Mouse (Mus musculus): Measurements from ENCODE around the gene Speg. TPM values are rescaled to one million over a fixed set of nuclear protein-coding genes. Genes with fewer than 3 reads are reported as not detected.

Gene Speg
- polyA plus RNA-seq, 1 experiment = 134 TPM

DNA sequence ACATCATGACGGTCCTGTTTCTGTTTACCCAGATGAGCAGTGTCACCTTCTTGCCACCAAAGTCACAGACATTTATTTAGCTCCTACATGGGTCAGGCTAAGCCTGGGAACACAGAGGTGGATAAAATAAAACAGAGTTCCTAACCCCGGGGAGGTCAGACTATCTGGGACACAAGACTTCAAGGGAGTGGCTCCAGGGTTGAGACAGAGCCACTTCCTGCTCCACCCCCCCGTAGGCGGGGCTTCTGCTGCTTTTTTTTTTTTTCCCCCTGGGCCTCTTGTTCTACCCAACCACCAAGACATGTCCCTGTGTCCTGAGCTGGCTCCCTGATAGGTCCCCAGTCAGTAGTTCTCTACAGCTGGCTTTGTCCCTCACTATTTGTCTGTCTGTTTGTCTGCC is 13.3 kb upstream of the Speg start:
- DNase-seq (ENCODE audit: extremely low spot score in 1 of 2, low spot score in 1 of 2) = no peak

DNA sequence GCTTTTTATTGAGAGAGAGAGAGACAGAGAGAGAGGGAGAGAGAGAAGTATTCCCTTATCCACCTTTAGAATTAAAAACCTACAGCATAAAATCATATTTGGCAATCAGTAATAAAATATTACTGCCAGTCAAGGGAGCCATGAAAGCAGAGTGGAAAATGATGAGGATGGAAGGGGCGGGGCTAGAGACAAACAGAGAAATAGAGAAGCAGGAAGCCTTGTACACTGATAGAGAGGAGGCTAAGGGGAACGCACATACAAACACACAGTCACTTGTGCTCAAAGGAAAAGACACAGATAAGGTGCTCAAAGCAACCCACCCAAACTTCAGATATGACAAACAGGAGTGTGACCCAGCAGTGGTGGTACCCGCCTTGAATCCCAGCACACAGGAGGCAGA is 11.2 kb upstream of the Speg start:
- no peak for DNase-seq (ENCODE audit: extremely low spot score in 1 of 2, low spot score in 1 of 2)

DNA sequence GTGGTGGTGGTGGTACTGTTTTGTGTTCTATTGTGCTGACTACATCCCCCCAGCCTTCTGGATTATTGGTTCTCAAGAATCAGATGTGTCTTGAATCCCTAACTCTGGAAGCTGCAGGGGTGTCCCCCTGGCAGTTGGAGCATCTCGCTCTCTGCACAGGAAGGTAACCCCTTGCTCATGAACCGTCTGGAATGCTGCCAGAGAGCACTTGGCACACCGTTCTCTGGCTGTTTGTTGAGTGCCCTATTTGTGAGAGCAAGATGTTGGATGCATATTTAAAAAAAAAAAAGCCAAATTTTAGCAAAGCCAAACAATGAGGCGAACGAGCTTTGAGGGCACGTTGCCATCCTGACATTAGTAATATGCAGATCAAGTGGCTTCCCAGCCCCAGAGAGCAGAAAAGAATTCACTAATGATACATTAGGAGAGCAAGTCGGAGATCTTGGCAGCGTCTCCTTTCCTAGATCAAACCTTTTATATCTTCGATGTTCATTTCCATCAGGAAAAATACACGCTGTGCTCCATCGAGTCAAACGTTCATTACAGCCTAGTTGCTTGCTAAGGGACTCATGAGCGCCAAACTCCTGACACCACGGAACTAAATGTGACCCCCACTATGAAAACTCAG is 9.5 kb upstream of the Speg start:
- DNase-seq (ENCODE audit: extremely low spot score in 1 of 2, low spot score in 1 of 2) = no peak

DNA sequence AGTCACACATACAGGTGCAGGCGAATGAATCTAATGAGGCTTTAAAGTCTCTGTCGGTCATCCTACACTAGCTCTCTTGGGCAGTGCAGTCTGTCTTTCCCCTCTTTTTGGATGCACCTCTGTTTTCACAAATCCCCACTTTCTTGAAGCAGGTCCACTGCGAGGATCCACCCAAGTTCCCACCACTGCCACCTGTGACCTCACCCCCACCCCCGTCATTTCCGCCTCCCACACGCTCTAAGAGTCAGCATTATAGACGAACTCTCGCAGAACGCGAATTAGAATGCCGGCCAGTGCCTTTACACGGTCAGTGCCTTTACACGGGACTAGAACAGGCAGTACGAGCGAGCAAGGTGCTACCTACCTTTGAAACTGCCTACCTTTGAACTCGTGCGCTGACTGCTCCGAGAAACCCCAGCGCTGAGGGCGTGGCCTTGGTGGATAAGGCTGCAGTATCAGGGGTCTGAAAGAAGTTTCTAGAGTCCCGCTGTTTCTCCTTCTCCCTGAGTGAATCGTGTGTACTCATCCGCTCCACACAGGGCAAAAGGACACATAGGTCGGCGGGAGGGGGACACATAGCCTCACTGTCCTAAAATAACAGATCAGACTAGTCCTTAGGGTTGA is 5.6 kb upstream of the Speg start:
- no peak for DNase-seq (ENCODE audit: extremely low spot score in 1 of 2, low spot score in 1 of 2)

DNA sequence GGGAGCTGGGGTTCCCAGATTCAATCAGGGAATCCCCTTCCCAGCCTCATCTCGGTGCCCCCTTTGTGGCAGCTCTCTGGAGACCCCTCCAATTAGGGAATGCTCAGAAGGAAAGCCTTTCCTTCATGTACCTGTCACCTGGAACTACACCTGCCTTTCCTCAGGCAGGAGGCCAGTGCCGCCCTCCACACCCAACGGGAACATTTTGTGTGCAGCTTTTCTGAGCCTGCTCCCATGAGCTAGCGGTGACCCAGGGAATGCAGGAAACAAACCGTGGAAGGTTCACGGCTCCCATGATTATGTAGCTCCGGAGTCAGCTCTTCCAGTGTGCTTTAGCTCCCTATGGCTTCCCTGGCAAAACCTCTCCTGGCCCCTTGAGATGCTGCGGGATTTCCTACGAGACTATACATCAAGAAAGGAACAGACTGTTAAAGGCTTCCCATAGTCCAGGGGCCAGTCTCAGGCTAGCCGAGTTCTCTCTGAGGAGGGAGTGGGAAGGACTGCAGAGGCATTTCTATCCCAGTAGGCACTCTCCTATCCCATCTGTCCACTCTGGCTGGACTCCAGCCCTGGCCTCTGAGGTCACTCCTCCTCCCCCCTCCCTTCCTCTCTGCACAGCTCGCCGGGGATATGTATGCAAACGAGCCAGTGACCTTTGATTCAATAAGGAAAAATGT is 5.0 kb upstream of the Speg start:
- DNase-seq (ENCODE audit: extremely low spot score in 1 of 2, low spot score in 1 of 2) = no peak

DNA sequence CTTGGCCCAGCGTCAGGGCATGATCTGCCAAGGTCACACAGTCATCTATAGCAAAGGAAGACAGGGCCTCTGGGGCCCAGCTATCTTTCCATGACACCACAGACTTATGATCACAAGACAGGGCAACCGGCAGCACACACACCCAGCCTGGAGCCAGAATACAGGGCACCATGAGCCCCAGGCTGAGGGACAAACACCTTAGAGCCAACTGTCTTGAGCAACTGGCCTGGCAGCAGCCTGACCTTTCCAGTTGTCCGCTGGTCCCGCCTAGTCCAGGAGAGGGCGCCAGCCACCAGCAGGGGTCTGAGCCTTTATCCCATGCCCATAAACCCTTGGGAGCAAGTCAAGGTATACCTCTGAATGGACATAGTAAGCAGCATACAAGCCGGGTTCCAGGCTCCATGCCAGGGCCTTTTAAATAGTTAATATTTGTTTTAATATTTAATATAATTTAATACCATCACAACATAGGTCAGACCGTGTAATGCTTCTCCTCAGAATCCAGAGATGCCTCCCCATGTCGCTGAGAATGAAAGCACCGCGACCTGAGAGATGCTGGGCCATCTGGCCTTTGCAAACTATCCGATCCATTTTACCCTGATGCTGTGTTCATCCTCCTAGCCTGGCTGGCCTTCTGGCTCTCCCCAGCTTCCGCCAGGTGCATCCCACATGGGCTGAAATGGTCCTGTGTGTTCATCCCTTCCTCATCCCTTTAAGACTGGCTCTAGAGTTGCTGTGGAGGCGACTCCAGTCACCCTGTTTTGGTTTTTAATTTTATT is 3.6 kb upstream of the Speg start:
- peak in 1 of 2 experiments; percentile 61 for DNase-seq (ENCODE audit: extremely low spot score in 1 of 2, low spot score in 1 of 2)

DNA sequence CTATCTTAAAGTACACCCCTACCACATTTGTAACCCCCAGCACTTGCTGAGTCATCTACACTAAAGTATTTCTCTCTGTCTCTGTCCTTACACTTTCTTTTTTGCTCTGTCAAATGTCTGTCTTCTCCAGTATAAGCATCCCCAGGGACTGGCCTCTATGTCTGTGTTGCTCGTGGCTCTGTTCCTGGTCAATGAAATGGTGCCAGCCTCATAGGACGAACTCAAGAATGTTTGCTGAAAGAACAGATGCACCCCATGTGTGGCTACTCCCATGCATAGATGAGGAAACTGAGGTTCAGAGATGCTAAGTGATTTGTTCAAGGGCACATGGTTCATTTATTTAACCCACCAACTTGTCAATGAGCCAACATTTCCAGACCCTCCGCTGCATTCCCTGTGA is 2.6 kb upstream of the Speg start:
- no peak for DNase-seq (ENCODE audit: extremely low spot score in 1 of 2, low spot score in 1 of 2)

DNA sequence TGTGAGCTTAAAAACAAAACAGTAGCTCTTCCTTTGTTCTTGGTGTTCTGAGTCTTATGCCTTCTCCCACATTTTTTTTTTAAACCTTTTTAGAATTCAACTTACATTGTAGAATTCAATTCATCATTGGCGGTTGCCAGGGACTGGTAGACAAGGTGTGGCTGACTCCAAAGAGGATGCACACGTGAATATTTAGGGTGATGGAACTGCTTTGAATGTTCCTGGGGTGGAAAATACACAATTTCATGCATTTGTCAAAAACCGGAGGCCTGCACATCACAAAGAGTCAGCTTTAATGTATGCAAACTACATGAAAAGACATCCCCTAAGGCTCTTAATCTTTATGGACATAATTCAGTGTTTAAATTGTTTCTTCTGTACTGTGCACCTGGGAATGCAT is 1.8 kb upstream of the Speg start:
- DNase-seq (ENCODE audit: extremely low spot score in 1 of 2, low spot score in 1 of 2) = no peak

DNA sequence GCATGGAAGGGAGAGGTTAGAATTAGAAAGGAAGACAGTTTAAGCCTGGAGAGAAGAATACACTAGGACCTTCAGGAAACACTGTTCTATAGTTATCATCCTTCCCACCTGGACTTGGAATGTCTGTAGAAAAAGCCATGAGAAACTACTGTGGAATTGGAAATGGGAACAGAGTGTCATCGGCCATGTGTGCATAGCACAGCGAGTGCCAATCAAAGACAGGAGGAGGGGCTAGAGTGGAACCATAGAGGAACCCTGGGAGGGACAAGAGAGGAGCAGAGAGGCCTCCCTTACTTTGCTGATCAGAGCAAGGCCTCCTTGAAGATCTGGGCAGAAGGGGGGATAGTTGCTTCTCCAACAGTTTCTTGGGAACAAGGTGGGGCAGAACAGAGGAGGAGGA is 4.1 kb downstream of the Speg start:
- no peak for DNase-seq (ENCODE audit: extremely low spot score in 1 of 2, low spot score in 1 of 2)

DNA sequence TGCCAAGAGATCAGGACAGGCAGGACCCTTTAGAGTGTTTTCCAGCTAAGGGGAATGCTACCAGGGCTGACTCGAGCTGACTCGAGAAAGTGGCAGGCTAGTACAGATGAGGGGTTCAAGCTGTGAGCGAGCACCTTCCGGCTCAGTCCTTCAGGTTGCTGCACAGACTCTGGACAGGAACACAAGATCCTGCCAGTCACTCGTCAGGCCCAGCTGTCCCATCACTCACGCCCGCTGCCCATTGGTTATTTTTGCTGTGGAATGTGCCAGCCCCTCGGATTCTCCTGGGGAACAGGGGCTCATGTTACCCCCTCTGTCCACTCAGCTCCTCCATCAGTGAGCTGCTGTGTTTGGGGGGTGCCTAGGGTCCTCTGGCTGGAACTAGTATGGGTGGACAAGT is 4.8 kb downstream of the Speg start:
- no peak for DNase-seq (ENCODE audit: extremely low spot score in 1 of 2, low spot score in 1 of 2)

DNA sequence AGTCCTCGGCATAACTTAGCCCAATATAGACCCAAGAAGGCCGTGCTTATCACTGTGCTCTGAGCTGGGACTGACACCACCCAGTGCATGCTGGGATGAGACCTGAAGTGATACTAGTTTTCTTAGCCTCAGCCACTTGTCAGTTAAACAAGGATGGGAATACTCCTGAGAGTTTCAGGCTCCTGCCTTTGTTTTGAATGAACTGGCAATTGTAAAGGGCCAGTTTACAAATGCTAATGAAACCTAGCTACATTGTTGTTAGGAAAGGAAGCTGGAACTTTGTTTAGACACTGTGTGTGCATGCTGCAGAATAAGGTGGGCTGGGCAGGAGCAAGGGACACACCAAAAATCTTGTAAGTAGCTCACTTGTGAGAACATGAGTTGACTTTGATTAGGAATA is 5.9 kb downstream of the Speg start:
- no peak for DNase-seq (ENCODE audit: extremely low spot score in 1 of 2, low spot score in 1 of 2)

DNA sequence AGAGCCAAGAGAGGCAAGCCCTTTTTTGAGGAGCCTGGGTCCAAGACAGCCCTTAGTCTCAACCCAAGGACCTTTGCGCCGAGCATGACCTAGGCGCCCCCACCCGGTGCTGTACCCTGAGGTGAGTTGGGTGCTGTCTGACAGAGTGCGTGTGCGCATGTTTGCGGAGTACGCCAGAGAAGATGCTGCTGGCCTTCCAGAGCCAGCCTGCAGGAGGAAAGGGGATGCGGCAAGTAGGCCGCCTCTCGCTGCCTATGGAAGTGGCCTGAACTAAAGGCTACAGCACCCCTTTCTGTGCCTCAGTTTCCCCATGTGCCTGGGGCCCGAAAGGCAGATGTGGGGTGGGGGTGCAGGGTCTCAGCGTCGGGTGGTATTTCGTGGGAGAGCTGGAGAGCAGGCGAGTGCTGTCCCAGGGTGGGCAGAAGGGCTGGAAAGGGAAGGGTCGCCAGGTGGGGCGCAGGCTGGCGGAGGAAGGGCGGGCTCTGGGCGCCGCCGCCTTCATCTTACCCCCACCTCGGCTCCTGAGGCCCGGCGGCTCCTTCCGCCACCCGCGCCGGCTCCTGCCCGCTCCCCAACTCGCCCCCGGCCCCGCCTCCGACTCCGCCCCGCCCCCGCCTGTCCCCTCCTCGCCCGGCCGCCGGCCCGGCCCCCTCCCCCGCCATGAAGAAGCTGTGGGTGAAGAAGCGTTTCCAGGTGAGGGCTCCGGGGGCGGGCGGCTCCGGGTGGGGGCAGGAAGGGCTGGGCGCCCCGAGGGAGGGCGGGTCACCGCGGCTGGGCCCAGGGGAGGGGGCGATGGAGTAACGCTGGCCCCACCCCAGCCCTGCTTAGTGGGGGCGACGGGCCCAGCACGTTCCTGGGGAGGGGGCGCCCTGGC is 6.6 kb downstream of the Speg start:
- DNase-seq (ENCODE audit: extremely low spot score in 1 of 2, low spot score in 1 of 2) = peak in 1 of 2 experiments; percentile 60

DNA sequence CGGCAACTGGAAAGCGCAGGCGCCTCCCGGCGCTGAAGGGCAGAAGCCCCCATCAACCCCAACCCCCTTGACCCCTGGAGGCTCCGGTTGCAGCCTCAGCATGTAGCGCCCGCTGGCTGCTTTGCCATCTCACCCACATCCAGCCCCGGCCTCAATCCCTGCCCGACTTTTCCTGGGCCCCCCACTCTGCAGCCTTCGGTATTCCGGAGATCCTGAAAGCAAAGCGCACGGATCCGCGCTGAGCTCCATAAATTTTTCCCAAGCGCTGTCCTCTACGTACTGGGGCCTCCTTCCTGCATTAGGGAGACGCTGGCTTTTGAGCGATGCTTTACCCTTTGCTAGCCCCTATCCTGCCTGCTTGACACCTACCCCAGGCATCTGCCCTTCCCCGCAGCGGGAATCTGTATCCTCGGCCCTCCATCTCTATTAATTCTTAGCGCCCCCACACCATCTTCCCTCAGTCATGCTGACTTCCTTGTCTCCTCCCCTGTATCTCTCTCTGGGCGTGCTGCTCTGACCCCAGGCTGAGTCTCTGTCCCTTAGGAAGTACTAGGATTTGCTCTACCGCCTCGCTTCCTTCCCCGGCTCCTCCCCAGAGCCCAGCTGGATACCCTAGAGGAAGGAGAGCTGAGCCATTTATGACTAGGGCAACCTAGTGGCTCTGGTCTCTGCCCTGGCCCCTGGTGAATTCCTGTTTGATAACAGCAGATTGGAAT is 7.4 kb downstream of the Speg start:
- DNase-seq (ENCODE audit: extremely low spot score in 1 of 2, low spot score in 1 of 2) = peak in 1 of 2 experiments; percentile 51

DNA sequence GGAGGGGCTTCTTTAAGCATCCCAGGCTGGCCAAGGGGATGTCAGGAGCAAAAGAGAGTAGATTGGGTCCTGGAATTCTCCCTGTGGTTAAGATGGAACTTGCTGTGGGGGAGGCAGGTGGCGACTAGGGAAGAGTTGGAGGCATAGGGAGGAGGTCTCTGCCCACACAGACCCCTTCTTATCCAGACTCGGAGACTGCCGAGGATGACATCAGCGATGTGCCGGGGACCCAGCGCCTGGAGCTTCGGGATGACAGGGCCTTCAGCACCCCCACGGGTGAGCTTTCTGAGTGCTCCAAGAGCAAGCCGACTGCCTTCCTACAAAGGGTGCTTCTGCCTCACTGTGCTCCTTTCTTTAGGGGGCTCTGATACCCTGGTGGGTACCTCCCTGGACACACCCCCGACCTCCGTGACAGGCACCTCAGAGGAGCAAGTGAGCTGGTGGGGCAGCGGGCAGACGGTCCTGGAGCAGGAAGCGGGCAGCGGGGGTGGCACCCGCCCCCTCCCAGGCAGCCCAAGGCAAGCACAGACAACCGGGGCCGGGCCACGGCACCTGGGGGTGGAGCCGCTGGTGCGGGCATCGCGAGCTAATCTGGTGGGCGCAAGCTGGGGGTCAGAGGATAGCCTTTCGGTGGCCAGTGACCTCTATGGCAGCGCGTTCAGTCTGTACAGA is 9.5 kb downstream of the Speg start:
- peak in 1 of 2 experiments; percentile 69 for DNase-seq (ENCODE audit: extremely low spot score in 1 of 2, low spot score in 1 of 2)

DNA sequence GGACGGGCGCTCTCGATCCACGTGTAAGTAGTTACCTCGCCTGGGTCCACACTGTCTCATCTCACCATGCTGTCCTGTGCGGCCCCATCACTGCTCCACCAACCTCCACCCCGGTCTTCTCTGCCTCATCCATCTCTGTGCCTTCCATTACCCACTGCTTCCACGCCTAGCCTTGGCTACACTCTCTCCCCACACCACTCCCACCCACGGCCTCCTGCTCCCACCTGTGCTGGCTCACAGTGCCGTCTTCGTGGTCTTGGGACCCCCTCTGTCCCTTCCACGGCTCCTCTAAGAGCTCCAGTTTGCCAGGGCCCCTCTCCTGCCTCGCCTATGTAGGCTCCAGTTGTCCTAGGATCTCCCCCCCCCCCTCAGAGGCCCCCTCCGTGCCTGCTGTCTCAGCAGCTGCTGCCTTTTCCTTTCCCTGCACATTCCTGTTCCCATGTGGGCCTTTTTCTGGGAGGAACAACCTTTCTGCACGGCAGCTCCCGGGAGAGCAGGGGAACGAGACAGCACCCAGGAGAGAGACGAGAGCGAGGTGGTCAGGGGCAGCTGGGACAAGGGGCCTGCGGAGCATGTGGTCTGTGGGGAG is 10.1 kb downstream of the Speg start:
- peak in 1 of 2 experiments; percentile 30 for DNase-seq (ENCODE audit: extremely low spot score in 1 of 2, low spot score in 1 of 2)

DNA sequence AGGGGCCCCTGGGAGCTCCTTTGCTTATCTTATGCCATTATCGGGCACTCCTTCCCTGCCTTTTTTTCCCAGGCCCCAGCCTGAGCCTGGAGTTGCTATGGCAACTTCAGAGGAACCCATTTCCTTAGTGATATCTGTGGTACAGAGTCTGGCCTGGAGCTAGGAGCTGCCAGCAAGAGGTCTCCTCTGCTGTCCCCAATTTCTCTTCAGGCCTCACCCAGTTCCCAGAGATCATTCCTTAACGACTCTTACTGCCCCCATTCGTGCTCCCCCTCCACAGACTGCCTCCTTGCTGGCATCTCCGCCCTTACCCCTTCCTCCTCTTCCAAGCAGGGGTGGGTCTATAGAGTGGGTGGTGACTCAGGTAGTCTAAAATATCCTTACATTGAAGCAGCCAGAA is 11.1 kb downstream of the Speg start:
- peak in 1 of 2 experiments; percentile 59 for DNase-seq (ENCODE audit: extremely low spot score in 1 of 2, low spot score in 1 of 2)

DNA sequence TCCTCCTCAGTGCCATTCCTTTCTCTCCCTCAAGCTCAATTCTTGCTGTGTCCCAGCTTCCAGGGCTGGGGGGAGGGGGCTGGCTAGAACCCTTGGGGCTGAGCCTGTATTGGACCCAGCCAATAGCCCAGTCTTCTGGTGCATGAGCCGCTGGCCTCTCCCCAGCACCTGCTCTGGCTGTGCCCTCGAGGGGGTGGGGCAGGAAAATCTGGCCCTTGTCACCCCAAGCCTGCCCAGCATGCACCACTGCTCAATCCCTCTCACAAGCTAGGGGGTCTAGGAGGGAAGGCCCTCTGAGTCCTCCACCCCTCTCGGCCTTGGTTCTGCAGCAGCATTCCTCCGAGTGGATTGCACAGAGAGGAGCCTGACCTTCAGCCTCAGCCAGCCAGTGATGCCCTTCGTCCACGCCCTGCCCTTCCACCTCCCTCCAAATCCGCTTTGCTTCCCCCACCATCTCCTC is 12.4 kb downstream of the Speg start:
- DNase-seq (ENCODE audit: extremely low spot score in 1 of 2, low spot score in 1 of 2) = no peak

Measured in frontal cortex, adult 2 months (tissue).